Comparison of ENCODE assay signal across 28 mouse cellular contexts in the genomic region with DNA sequence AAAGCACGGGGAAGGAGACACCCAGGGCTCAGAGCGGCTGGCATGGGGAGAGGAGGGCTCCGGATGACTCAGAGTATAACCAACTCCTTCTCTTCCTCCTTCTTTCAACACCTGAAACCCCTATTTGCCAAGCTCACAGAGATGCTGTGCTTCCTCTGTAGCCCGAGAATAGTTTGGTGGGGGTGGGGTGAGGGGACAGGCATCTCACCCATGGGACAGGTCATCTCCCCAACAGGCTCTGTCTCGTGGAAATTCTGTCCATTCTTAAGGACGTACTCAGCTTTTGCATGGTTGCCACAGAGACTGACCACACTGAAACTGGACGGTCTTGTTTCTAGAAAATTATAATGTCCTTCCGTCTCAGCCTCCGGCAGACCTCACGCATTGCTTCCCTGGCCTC.
"Had no signal": no experiment of that assay in that cellular context is flagged by ENCODE, and none has a peak within 500 bp of the region (broad histone marks: within the 10 kb centered on the region; RNA-seq: fewer than 3 reads in every experiment).

No protein-coding gene starts in this region.

- H3K27ac ChIP-seq: embryonic facial prominence, embryonic 10.5 days; embryonic facial prominence, embryonic 12.5 days; embryonic facial prominence, embryonic 13.5 days; embryonic facial prominence, embryonic 15.5 days; forebrain, embryonic 10.5 days; forebrain, embryonic 12.5 days; forebrain, embryonic 13.5 days; forebrain, embryonic 15.5 days; gastrocnemius, adult 2 months; heart, adult 2 months had no signal

- H3K9ac ChIP-seq: embryonic facial prominence, embryonic 12.5 days; embryonic facial prominence, embryonic 13.5 days; embryonic facial prominence, embryonic 15.5 days; forebrain, embryonic 12.5 days; forebrain, embryonic 13.5 days; forebrain, embryonic 15.5 days; forebrain, postnatal 0 days had no signal

- H3K4me3 ChIP-seq: embryonic facial prominence, embryonic 10.5 days; embryonic facial prominence, embryonic 12.5 days; embryonic facial prominence, embryonic 13.5 days; embryonic facial prominence, embryonic 15.5 days; erythroblast, embryonic 14.5 days; forebrain, embryonic 10.5 days; forebrain, embryonic 12.5 days; forebrain, embryonic 13.5 days; forebrain, embryonic 15.5 days; gastrocnemius, adult 2 months; heart, adult 2 months had no signal

- H3K9me3 ChIP-seq: embryonic facial prominence, embryonic 10.5 days; embryonic facial prominence, embryonic 12.5 days; embryonic facial prominence, embryonic 13.5 days; embryonic facial prominence, embryonic 15.5 days; forebrain, embryonic 10.5 days; forebrain, embryonic 12.5 days; forebrain, embryonic 13.5 days; forebrain, embryonic 15.5 days had no signal

- H3K4me1 ChIP-seq: forebrain, embryonic 12.5 days; forebrain, embryonic 13.5 days had no signal

- H3K36me3 ChIP-seq: embryonic facial prominence, embryonic 10.5 days; embryonic facial prominence, embryonic 12.5 days; embryonic facial prominence, embryonic 13.5 days; embryonic facial prominence, embryonic 15.5 days; forebrain, embryonic 10.5 days; forebrain, embryonic 12.5 days; forebrain, embryonic 15.5 days had no signal

- DNase-seq: cerebellum, adult 8-10 months; cerebellum, adult 9-10 months; cerebellum, adult 9-11 months; cerebellum, postnatal 10 days; cerebellum, postnatal 14 days; cerebellum, postnatal 25 days; cerebellum, postnatal 36 days; embryo, embryonic 11 days; forebrain, postnatal 0 days; gastrocnemius, adult 2 months; gastrocnemius, postnatal 10 days; gastrocnemius, postnatal 14 days; gastrocnemius, postnatal 25 days; gastrocnemius, postnatal 36 days; heart, adult 11 months; heart, adult 18-20 months; heart, adult 2 months had no signal

- H3K4me2 ChIP-seq: embryonic facial prominence, embryonic 12.5 days; embryonic facial prominence, embryonic 13.5 days; embryonic facial prominence, embryonic 15.5 days; forebrain, embryonic 12.5 days; forebrain, embryonic 13.5 days; forebrain, embryonic 15.5 days had no signal

- ATAC-seq: forebrain, embryonic 13.5 days; forebrain, embryonic 14.5 days; forebrain, embryonic 15.5 days; forebrain, embryonic 16.5 days; forebrain, postnatal 0 days had no signal

- H3K27me3 ChIP-seq: embryonic facial prominence, embryonic 12.5 days; embryonic facial prominence, embryonic 13.5 days; embryonic facial prominence, embryonic 15.5 days; forebrain, embryonic 12.5 days; forebrain, embryonic 13.5 days; forebrain, embryonic 15.5 days had no signal
